Mouse (Mus musculus): ENCODE data around the gene Rere.

- TF ChIP-seq CTCF (IDR thresholded peaks at IDR 0.05; ENCODE audit: low read depth) (no peak), EP300 (IDR thresholded peaks at IDR 0.05; ENCODE audit: low read depth) (no peak)
Measured at GRCm38 (mm10) chr4:150551390-150551789, 269.9 kb downstream of the Rere start.

Data from liver, embryonic 14.5 days (tissue).